Mouse (Mus musculus): Measurements from ENCODE around the gene Gm1330. TPM values are rescaled to one million over a fixed set of nuclear protein-coding genes. Genes with fewer than 3 reads are reported as not detected.

Gm1330 gene
- not detected in 4 replicates for total RNA-seq (2023; ENCODE audit: inconsistent age)

GRCm38 (mm10) chr2:149003151-149003550 lies at the start of gene Gm1330:
TSS of gene Gm1330 (minus strand) at chr2:149003251.

GRCm38 (mm10) chr2:149017137-149017536 lies 14.1 kb upstream of the Gm1330 start, which contains the start of gene Gm10750:
TSS of gene Gm10750 (minus strand) at chr2:149017237.

Other genes with a start within 250 kb of the Gm1330 start
- gene Cst11, start 231.8 kb downstream of the Gm1330 start, total RNA-seq (2023; ENCODE audit: inconsistent age), result not detected in 4 replicates
- not detected in 4 replicates for gene 8030411F24Rik, start 221.2 kb downstream of the Gm1330 start, total RNA-seq (2023; ENCODE audit: inconsistent age)
- gene Cst12, start 213.9 kb downstream of the Gm1330 start, total RNA-seq (2023; ENCODE audit: inconsistent age), result not detected in 4 replicates
- gene Cst8, start 204.5 kb downstream of the Gm1330 start, total RNA-seq (2023; ENCODE audit: inconsistent age), result not detected in 4 replicates
- gene Cst13, start 183.2 kb downstream of the Gm1330 start, total RNA-seq (2023; ENCODE audit: inconsistent age), result not detected in 4 replicates
- not detected in 4 replicates for gene Cst9, start 168.1 kb downstream of the Gm1330 start, total RNA-seq (2023; ENCODE audit: inconsistent age)
- not detected in 4 replicates for gene 9230104L09Rik, start 138.2 kb downstream of the Gm1330 start, total RNA-seq (2023; ENCODE audit: inconsistent age)
- 164 to 193 TPM (median 173 TPM) in 4 replicates for gene Cst3, start 127.6 kb downstream of the Gm1330 start, total RNA-seq (2023; ENCODE audit: inconsistent age)
- not detected in 4 replicates for gene Gm10750, start 14.0 kb upstream of the Gm1330 start, total RNA-seq (2023; ENCODE audit: inconsistent age)